Mouse (Mus musculus) CH12.LX (cell line): ENCODE measurements at regions not wholly inside any gene's neighbourhood (a gene's known extent, or its start where the extent isn't known, plus 50 kb on each side); places are given as distances from the start of the nearest gene placed in this dataset.

Experiments used
- CTCF ChIP-seq, 2 experiments: IDR thresholded peaks in 1 of 2; conservative IDR thresholded peaks in 1 of 2; 2 replicates each; pipeline ENCODE4 v1.5.1; 2011 to 2012; ENCODE audit warnings: low read depth in 2 of 2, low read length in 2 of 2, improper control_type of control experiment in 1 of 2, inconsistent platforms in 1 of 2, mild to moderate bottlenecking in 1 of 2, moderate library complexity in 1 of 2
- HCFC1 ChIP-seq: IDR thresholded peaks from 2 replicates; pipeline ENCODE4 v1.6.1; 2012; ENCODE audit warnings: low read depth, mild to moderate bottlenecking, inconsistent platforms, low read length, improper control_type of control experiment
- MAX ChIP-seq: IDR thresholded peaks from 2 replicates; pipeline ENCODE4 v1.6.1; 2011; ENCODE audit warnings: low read length, improper control_type of control experiment
- MAZ ChIP-seq: IDR thresholded peaks from 2 replicates; pipeline ENCODE4 v1.6.1; 2012; ENCODE audit warnings: low read depth, mild to moderate bottlenecking, inconsistent platforms, low read length, improper control_type of control experiment, moderate library complexity
- POLR2A ChIP-seq: IDR thresholded peaks from 2 replicates; pipeline ENCODE4 v1.6.1; 2011; ENCODE audit warnings: low read depth, mild to moderate bottlenecking, improper control_type of control experiment, low read length
- SIN3A ChIP-seq: IDR thresholded peaks from 2 replicates; pipeline ENCODE4 v1.6.1; 2012; ENCODE audit warnings: low read length, improper control_type of control experiment, inconsistent platforms
- TCF12 ChIP-seq: IDR thresholded peaks from 2 replicates; pipeline ENCODE4 v1.6.1; 2014; ENCODE audit warnings: low read depth, mild to moderate bottlenecking, inconsistent platforms, low read length, improper control_type of control experiment
- USF2 ChIP-seq: conservative IDR thresholded peaks from 2 replicates; pipeline ENCODE4 v1.6.1; 2011; ENCODE audit warnings: low read depth, low read length, improper control_type of control experiment
- ZNF384 ChIP-seq: IDR thresholded peaks from 2 replicates; pipeline ENCODE4 v1.6.1; 2012; ENCODE audit warnings: low read depth, low read length, improper control_type of control experiment, inconsistent platforms

- TF ChIP-seq CTCF (conservative IDR thresholded peaks at IDR 0.05 in 1 of 2, IDR thresholded peaks at IDR 0.05 in 1 of 2; ENCODE audit: low read depth in 2 of 2, low read length in 2 of 2) (no peak), TCF12 (no peak), HCFC1 (no peak), POLR2A (no peak), MAZ (no peak), SIN3A (no peak), USF2 (no peak), MAX (no peak), ZNF384 (no peak)
These were observed 266.1 kb upstream of the Pfn2 start for GRCm38 (mm10) chr3:58113941-58114340.
